Mouse (Mus musculus): ENCODE data around the gene Olfr1302. TPM values are rescaled to one million over a fixed set of nuclear protein-coding genes. Genes with fewer than 3 reads are reported as not detected.

The Olfr1302 gene
- polyA plus RNA-seq (2012; rRNA removed), result not detected in 2 replicates

DNA sequence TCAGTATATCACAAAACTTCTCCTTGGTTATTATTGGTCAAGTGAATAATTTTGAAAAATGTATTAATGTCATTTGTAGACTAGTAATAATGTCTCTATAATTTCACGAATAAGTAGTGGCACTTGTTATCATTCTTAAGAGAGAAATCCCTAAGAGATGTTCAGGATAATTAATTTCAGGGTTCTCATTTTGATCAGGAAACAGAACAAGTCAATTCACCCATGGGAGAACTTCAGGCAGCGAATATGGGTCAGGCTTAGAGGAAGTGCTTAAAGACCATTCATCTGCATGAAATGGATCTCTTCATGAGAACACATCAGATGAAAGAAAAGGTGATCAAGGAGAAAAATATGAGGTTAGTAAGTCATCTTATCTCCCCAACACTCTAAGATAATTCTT is at the start of gene Olfr1302:
Gene Olfr1302, plus strand, starts transcription at position 301 of the 400 bp plus-strand sequence.
- 70% methylated on average over 2 of the region's 2 CpGs for WGBS
- DNase-seq (ENCODE audit: low read depth, low spot score), result no peak

DNA sequence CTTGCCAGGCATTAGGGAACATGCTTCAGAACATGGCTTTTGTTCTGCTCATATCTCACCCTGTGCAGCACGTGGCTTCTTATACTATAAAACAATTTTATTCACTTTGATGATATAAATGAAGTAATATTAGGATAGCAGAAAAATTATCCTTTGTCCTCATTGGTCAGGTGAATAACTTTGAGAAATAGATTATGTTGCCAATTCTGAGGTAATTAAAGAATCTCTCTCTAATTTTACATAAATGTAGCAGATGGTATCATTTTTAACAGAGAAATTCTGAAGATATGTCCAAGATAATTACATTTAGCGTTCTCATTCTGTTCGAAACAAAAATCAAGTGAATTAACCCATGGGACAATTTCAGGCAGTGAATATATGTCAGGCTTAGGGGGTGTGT is 26.5 kb upstream of the Olfr1302 start, which contains the start of gene Olfr1301:
Gene Olfr1301, plus strand, starts transcription at position 301 of the 400 bp plus-strand sequence.
- DNase-seq (ENCODE audit: low read depth, low spot score), result no peak
- WGBS, result 77% methylated on average over 3 of the region's 3 CpGs

DNA sequence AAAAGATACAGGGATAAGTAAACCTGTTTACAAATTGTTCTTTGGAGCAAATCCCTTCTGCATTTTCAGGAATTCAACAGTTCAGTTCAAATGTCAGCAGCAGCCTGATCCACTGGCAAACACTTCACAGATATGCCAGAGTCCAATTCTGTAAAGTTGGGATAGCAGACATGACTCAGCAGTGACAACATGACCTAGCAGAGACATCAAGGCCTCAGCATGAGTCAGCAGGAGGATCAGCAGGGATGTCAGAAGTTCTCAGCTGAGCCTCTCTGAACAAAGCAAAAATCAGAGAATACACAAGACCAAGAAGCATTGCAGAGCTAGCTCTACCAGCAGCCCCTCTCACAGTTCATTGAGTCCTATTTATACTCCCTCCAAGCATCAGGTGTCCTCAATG is 35.7 kb downstream of the Olfr1302 start:
- no peak for DNase-seq (ENCODE audit: low read depth, low spot score)

DNA sequence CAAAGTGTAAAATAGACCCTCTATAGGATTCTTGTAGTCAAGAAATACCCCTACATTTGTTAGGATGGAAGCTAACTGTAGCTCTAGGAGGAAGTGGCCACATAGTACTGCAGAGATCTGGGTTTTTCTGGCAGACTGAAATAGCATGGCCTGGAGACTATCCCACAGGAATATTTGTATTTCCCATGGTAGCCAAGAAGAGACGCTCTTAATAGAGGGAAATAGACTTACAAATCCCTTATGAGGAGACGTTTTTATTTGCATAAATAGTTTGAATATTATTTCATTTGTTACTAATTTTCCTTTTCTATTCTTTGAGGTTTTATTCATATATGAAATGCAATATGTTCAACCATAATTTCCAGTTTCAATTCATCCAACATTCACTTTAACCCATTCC is 43.0 kb downstream of the Olfr1302 start, which contains the start of gene Olfr1303:
Gene Olfr1303, minus strand, starts transcription at position 101 of the 400 bp plus-strand sequence.
- DNase-seq (ENCODE audit: low read depth, low spot score), result no peak
- 88% methylated on average over 2 of the region's 2 CpGs for WGBS

Other genes starting within 250 kb of the Olfr1302 start
- not detected in 2 replicates for gene Olfr1294, start 237.1 kb upstream of the Olfr1302 start, polyA plus RNA-seq (2012; rRNA removed)
- not detected in 2 replicates for gene Olfr1295, start 207.7 kb upstream of the Olfr1302 start, polyA plus RNA-seq (2012; rRNA removed)
- not detected in 2 replicates for gene Olfr1297, start 150.9 kb upstream of the Olfr1302 start, polyA plus RNA-seq (2012; rRNA removed)
- gene Olfr1298, start 128.2 kb upstream of the Olfr1302 start, polyA plus RNA-seq (2012; rRNA removed), result not detected in 2 replicates
- gene Olfr1299, start 116.0 kb upstream of the Olfr1302 start, polyA plus RNA-seq (2012; rRNA removed), result not detected in 2 replicates
- gene Olfr1301, start 26.4 kb upstream of the Olfr1302 start, polyA plus RNA-seq (2012; rRNA removed), result not detected in 2 replicates
- not detected in 2 replicates for gene Olfr1303, start 42.9 kb downstream of the Olfr1302 start, polyA plus RNA-seq (2012; rRNA removed)
- not detected in 2 replicates for gene Olfr1305, start 99.7 kb downstream of the Olfr1302 start, polyA plus RNA-seq (2012; rRNA removed)
- not detected in 2 replicates for gene Olfr1306, start 138.8 kb downstream of the Olfr1302 start, polyA plus RNA-seq (2012; rRNA removed)
- gene Olfr1307, start 172.0 kb downstream of the Olfr1302 start, polyA plus RNA-seq (2012; rRNA removed), result not detected in 2 replicates
- gene Olfr1308, start 187.5 kb downstream of the Olfr1302 start, polyA plus RNA-seq (2012; rRNA removed), result not detected in 2 replicates
- not detected in 2 replicates for gene Olfr1309, start 212.9 kb downstream of the Olfr1302 start, polyA plus RNA-seq (2012; rRNA removed)
- not detected in 2 replicates for gene Olfr1310, start 235.3 kb downstream of the Olfr1302 start, polyA plus RNA-seq (2012; rRNA removed)
- not detected in 2 replicates for gene Olfr1311, start 247.0 kb downstream of the Olfr1302 start, polyA plus RNA-seq (2012; rRNA removed)